Mouse (Mus musculus) layer of hippocampus, adult 18-20 months (tissue): ENCODE data around the gene Tmem14a. TPM values are rescaled to one million over a fixed set of nuclear protein-coding genes. Genes with fewer than 3 reads are reported as not detected.
"Not testable (repeated sequence)": the region's sequence is repeated elsewhere in the genome, so short reads cannot be mapped to it uniquely, and the experiment has no call there.

Source experiments
- DNase-seq, 2 experiments: peaks; one replicate each; pipeline ENCODE4 v3.0.0; 2022; ENCODE audit warnings: low spot score in 2 of 2
- long read RNA-seq: library from polyadenylated mRNA; stranded (forward); transcript quantifications from one replicate; pipeline ENCODE4 v2.0.0, GENCODE M21; 2021
- total RNA-seq, 2 experiments: library from RNA; stranded (reverse); gene quantifications; 2 replicates each; pipeline ENCODE4 v1.2.3; 2021

Gene Tmem14a
- 10 to 100 TPM; 30.9 to 31.7 TPM for total RNA-seq
- long read RNA-seq, transcript Tmem14a-202 (5 exons, 1,168 nt): major isoform, 38 of 45 reads
- long read RNA-seq, partial matches to known transcripts: 1 of 45 reads
- long read RNA-seq, other reads (novel, unspliced or antisense): 3 of 45 reads

DNA sequence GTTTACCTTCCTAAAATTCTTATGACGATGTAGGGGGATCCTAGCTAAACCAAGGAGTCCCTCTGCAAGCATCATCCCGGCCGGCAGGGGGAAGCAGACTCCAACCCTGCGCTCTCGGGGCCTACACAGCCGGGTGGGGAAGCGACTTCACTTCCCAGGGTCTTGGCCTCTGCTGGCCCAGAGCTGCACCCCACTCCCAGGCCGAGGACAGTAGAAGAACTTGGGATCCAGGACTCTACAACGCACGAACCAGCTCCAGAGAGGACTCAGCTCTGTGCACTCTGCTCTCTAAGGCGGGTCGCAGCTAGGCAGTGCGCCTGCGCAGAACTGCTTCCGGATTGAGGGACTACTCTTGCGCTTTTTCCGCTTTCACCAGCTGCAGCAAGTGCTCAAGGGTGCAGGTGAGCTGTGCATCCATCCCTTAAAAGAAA is at the start of gene Tmem14a:
TSS of gene Tmem14a (plus strand) at position 87 of the 431 bp plus-strand sequence.
- peak; percentile 82 to 92 for DNase-seq

- DNase-seq: no peak
Observed at GRCm38 (mm10) chr1:21185196-21185595, 33.2 kb upstream of the Tmem14a start.

GRCm38 (mm10) chr1:21206241-21206640 is 12.1 kb upstream of the Tmem14a start:
- DNase-seq: no peak

GRCm38 (mm10) chr1:21213537-21213936 is 4.8 kb upstream of the Tmem14a start:
- DNase-seq: not testable (repeated sequence)

- not testable (repeated sequence) for DNase-seq
Observed at GRCm38 (mm10) chr1:21213991-21214692, 4.2 kb upstream of the Tmem14a start.

DNA sequence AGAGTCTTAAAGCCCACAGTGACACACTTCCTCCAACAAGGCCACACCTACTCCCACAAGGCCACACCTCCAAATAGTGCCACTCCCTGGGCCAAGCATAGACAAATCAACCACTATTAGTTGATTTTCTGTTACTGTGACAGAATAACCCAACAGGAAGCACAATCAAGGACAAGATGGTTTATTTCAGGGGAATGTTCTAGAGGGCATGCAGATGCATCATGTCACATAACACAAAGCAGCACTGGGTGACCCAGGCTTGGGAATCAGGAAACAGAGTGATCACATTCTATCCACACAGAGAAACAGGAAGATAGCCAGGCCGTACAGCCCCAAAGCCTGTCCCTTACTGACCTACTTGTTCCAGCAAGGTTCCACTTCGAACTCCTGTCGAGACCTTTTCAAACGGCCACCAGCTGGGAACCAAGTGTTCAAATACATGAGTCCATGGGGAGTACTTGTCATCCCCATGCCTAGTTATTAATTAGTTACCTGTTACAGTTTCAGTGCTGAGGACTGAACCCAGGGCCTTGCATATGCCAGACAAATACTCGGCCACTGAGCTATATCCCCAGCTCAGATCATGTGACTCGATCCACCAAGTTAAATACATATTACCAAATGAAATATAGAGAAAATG is 9.5 kb downstream of the Tmem14a start:
- DNase-seq: no peak

- DNase-seq: not testable (repeated sequence)
Observed at GRCm38 (mm10) chr1:21228740-21229722, 10.7 kb downstream of the Tmem14a start.

- DNase-seq: no peak
Observed at GRCm38 (mm10) chr1:21230376-21230775, 12.0 kb downstream of the Tmem14a start.

GRCm38 (mm10) chr1:21231744-21232464 is 13.5 kb downstream of the Tmem14a start:
- DNase-seq: peak in 1 of 2 experiments; percentile 41

- DNase-seq: no peak
Observed at GRCm38 (mm10) chr1:21232516-21232915, 14.1 kb downstream of the Tmem14a start.

- DNase-seq: no peak
Observed at GRCm38 (mm10) chr1:21235359-21235758, 17.0 kb downstream of the Tmem14a start.

- DNase-seq: no peak
Observed at GRCm38 (mm10) chr1:21239911-21240898, 21.8 kb downstream of the Tmem14a start, which contains the start of gene Gsta3. Gene Gsta3, plus strand, starts transcription at chr1:21240589.

DNA sequence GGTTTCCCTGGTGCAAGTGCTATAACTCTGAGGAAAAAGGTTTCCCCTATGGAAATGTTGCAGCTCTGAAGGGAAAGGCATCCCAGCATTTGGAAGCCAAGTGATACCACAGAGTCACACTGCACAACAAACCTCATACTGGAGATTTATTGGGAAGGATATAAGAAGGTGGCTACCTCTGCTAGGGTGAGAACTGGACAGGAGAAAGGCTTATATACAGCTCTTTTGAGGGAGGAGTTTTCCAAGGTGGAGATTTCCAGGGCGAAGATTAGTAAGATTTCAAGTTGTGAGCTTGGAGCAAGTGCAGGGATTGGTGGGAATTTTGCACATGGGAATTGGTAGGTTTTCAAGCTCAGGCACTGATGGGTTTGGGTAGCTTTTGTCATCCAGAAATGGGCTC is 22.7 kb downstream of the Tmem14a start:
- no peak for DNase-seq

- DNase-seq: no peak
Observed at GRCm38 (mm10) chr1:21244290-21244960, 26.1 kb downstream of the Tmem14a start.

DNA sequence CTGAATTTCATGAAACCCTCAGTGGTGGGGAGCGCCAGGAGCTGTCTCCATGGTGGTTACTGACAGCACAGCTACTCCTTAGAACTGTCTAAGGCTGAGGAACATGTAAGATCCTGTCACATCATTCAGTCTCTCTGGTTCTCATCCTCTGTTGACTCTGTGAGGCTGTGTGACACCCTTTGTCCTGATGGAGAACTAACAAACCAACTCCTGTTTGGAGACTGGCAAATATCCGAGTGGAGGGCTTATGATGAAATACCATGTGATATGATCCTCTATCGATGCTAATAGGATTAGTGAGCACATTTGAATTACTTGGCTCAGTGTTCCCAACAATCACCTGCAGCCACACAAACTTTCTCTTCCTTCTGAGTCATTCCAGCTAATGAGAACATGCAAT is 27.8 kb downstream of the Tmem14a start:
- no peak for DNase-seq

DNA sequence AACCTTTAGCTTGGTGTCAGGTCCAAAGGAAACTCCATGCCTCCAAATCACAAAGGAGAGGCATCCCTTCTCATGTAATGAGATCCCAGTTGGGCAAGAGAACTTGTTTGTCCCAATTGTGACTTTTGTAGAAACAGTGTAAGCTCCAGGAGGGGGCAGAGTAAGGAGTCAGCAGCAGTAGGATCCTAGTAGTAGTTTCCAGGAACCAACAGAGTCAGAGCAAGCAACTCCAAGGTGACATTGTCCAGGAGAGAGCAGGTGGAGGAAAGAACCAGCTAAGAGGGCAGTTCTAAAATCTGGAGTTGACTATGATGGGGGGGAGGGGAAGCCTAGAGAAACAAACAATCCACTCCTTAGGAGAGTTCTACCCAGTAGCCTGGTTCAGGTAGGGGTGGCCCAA is 29.5 kb downstream of the Tmem14a start:
- no peak for DNase-seq

GRCm38 (mm10) chr1:21248560-21249390 is 30.4 kb downstream of the Tmem14a start:
- DNase-seq: no peak

- DNase-seq: no peak
Observed at GRCm38 (mm10) chr1:21251661-21252060, 33.3 kb downstream of the Tmem14a start.
